Mouse (Mus musculus) erythroblast, embryonic 14.5 days (primary cell): ENCODE data around the gene Usp4.

Source experiments
- GATA1 ChIP-seq: IDR thresholded peaks from 2 replicates; pipeline ENCODE4 v1.6.1; 2012; ENCODE audit warnings: low read length, inconsistent platforms, mixed read lengths
- TAL1 ChIP-seq: IDR thresholded peaks from 3 replicates; pipeline ENCODE4 v1.6.1; 2012; ENCODE audit warnings: low read length, inconsistent platforms, mixed read lengths

- TF ChIP-seq GATA1 (no peak; the same call in 1 of the 2 replicates), TAL1 (no peak)
These were observed 41.8 kb upstream of the Usp4 start, which contains the start of the genes Rhoa and Tcta for GRCm38 (mm10) chr9:108305629-108306520.
